Mouse (Mus musculus): ENCODE results near the gene Prkra. TPM values are rescaled to one million over a fixed set of nuclear protein-coding genes. Genes with fewer than 3 reads are reported as not detected.
A peak's percentile ranks its signal among the peaks of the same experiment; 100 is the strongest.

Prkra gene
- polyA plus RNA-seq, 1 experiment = 15.5 TPM

DNA sequence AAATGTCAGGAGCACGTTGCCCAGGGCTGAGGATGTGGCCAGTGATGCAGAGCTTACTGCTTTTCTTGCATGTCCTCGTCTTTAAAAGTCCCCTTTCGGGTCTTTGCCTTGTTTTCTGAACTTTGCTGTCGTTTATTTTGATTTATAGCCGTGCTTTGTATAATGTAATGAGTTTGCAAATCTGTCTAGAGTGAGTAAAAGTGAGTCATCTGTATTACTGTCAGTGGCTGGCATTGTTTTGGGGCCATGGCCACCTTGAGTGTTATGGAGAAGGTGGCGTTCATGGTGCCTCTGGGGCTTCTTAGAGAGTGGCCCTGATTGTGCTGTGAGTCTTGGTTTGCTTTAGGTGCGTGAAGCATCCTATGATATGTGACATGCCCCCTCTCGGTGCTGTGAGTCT is 34.5 kb upstream of the Prkra start:
- TF ChIP-seq CTCF (IDR thresholded peaks at IDR 0.05; ENCODE audit: extremely low read depth, insufficient read length, insufficient replicate concordance, low read depth, low read length) (no peak), POLR2A (IDR thresholded peaks at IDR 0.05; ENCODE audit: low read depth, low read length) (no peak)
- WGBS = 86% methylated on average over 8 of the region's 8 CpGs
- no peak overlapping the region for H3K27ac ChIP-seq (ENCODE audit: insufficient read depth, low read depth, low read length)
- no peaks in the 10 kb centered on the region for H3K27me3 ChIP-seq (ENCODE audit: control insufficient read depth, insufficient read depth, low read length)
- peaks cover 42% of the 10 kb centered on the region for H3K36me3 ChIP-seq (ENCODE audit: control insufficient read depth, insufficient read depth, low read length)
- H3K4me3 ChIP-seq (ENCODE audit: low read depth, low read length) = no peak overlapping the region
- H3K4me1 ChIP-seq (ENCODE audit: control insufficient read depth, insufficient read depth, insufficient read length, low read length) = no peaks in the 10 kb centered on the region

DNA sequence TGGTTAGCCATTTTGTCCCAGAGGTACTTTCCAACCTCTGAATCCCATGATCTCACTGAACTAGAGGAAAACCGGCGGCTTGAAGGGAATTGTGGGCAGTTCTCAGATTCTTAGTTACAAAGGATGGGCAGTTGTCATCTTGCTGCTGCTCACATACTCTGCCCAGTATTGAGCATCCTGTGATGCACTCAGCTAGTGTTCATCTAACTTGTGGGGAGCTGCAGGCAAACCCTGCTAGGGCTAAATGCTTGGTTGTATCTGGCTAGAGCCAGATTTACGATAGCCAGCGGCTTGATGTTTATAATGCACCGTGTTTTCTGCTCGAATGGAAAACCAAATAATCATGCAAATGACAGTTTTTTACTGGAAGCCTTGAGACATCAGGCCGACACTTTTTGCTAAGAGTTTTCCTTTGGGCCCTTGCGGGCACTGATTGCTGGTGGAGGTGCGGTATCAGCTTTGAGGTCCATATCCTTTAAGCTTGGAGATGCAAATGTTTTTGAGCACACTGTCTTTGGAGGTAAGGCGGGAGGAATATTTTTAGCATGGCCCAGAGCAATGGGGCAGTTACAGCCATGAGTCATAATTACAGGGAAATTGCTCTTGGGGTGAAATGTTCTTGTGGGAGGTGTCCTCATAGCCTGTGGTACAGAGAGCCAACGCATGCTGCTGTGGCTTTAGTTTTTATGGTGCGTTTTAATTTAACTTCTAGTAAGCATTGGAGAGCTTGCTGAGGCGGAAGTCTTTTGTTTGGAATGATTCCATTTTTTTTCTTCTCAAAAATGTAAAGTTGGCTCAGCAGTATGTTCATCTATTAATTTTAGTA is 28.8 kb upstream of the Prkra start:
- Histone ChIP-seq H3K27me3 (ENCODE audit: control insufficient read depth, insufficient read depth, low read length) (no peaks in the 10 kb centered on the region), H3K4me1 (ENCODE audit: control insufficient read depth, insufficient read depth, insufficient read length, low read length) (peaks cover 14% of the 10 kb centered on the region; the same call in 1 of the 2 replicates), H3K36me3 (ENCODE audit: control insufficient read depth, insufficient read depth, low read length) (peaks cover 6% of the 10 kb centered on the region), H3K27ac (ENCODE audit: insufficient read depth, low read depth, low read length) (no peak overlapping the region), H3K4me3 (ENCODE audit: low read depth, low read length) (0 out of 2 replicates have a peak overlapping the region, but pooled peaks have one; percentile 14)
- TF ChIP-seq CTCF (IDR thresholded peaks at IDR 0.05; ENCODE audit: extremely low read depth, insufficient read length, insufficient replicate concordance, low read depth, low read length) (no peak), POLR2A (IDR thresholded peaks at IDR 0.05; ENCODE audit: low read depth, low read length) (no peak)
- WGBS = 33% methylated on average over 13 of the region's 13 CpGs

DNA sequence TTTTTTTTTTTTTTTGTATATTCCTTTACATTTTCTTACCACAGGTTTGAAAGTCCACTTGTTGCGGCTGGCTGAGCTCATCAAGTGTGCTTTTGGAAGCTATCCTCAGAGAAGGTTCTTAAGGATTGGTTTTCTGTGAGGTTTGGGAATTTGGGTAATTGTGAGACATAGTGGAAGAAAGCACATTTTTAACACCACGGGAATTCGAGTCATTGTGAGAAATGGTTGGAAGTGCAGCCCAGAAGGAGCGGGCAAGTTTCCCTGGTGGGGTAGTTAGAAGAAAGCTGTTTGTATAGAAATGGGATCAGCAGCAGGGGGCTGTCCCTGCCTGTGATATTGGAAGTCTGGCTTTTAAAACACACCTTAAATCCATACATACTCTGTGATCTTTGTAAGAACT is 28.1 kb upstream of the Prkra start:
- Histone ChIP-seq H3K36me3 (ENCODE audit: control insufficient read depth, insufficient read depth, low read length) (peaks cover 5% of the 10 kb centered on the region), H3K4me1 (ENCODE audit: control insufficient read depth, insufficient read depth, insufficient read length, low read length) (peaks cover 14% of the 10 kb centered on the region; the same call in 1 of the 2 replicates), H3K27me3 (ENCODE audit: control insufficient read depth, insufficient read depth, low read length) (no peaks in the 10 kb centered on the region), H3K4me3 (ENCODE audit: low read depth, low read length) (no peak overlapping the region), H3K27ac (ENCODE audit: insufficient read depth, low read depth, low read length) (no peak overlapping the region)
- no peak for TF ChIP-seq CTCF (IDR thresholded peaks at IDR 0.05; ENCODE audit: extremely low read depth, insufficient read length, insufficient replicate concordance, low read depth, low read length)
- no peak for TF ChIP-seq POLR2A (IDR thresholded peaks at IDR 0.05; ENCODE audit: low read depth, low read length)
- 9% methylated on average over 4 of the region's 4 CpGs for WGBS

DNA sequence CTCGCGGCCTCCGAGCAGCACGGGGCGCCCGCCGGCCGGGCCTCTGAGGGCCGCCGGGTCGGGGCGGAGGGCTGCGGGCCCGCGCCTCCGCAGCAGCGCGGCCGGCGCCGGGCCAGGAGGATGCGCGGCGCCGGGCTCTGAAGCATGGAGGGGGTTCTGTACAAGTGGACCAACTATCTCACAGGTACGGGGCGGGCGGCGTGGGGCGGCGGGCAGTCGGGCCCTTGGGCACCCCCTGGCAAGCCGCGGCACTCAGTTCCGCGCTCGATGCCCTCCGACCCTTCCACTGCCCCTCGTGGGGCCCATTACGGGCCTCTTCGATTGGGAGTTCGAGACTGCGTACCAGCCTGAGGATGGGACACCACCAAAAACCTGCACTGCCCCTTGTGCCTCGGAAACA is 27.6 kb upstream of the Prkra start:
- H3K4me1 ChIP-seq (ENCODE audit: control insufficient read depth, insufficient read depth, insufficient read length, low read length) = peaks cover 14% of the 10 kb centered on the region; the same call in 1 of the 2 replicates
- no peaks in the 10 kb centered on the region for H3K27me3 ChIP-seq (ENCODE audit: control insufficient read depth, insufficient read depth, low read length)
- peaks cover 4% of the 10 kb centered on the region for H3K36me3 ChIP-seq (ENCODE audit: control insufficient read depth, insufficient read depth, low read length)
- H3K27ac ChIP-seq (ENCODE audit: insufficient read depth, low read depth, low read length) = 0 out of 2 replicates have a peak overlapping the region, but pooled peaks have one; percentile 5
- WGBS = 1% methylated on average over 43 of the region's 44 CpGs
- no peak for TF ChIP-seq CTCF (IDR thresholded peaks at IDR 0.05; ENCODE audit: extremely low read depth, insufficient read length, insufficient replicate concordance, low read depth, low read length)
- TF ChIP-seq POLR2A (IDR thresholded peaks at IDR 0.05; ENCODE audit: low read depth, low read length) = no peak
- peak overlapping the region; percentile 76 for H3K4me3 ChIP-seq (ENCODE audit: low read depth, low read length)

DNA sequence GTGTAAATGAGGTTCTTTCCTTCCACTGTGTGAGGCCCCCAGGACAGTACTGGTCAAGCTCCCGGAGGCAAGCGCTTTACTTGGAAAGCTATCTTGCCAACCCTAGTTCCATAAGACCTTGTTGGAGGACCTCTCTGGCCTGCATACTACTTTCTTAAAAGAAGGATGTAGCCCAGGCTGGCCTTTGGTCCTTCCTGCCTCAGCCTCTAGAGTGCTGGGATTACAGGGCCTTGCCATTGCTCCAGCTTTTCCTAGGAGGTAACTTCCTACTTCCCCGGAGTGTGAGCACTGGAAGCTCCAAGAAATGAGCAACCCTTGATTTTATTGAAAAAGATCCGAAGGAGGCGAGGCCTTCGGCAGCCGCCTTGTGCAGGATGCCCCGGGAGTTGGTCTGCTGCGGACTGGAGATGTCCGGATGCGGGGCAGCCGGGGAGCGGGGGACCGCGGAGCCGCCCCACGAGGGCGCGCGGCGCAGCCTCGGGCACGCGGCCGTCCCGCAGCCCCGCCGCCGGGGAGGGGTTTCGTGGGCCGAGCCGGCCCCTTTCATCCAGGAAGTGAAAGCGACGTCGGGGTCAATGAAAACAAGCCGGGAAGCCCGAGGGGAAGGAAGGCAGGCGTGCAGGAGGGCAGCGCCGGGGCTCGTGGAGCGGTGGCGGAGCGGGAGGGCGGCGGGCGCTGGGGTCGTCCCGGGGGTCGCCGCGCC is 27.1 kb upstream of the Prkra start, which contains the start of gene Plekha3:
Plekha3 (plus strand) TSS at position 557 of the 703 bp plus-strand sequence.
- Histone ChIP-seq H3K27ac (ENCODE audit: insufficient read depth, low read depth, low read length) (peak within 1 kb of the TSS; percentile 48), H3K4me1 (ENCODE audit: control insufficient read depth, insufficient read depth, insufficient read length, low read length) (peaks cover 14% of the 10 kb centered on the region; the same call in 1 of the 2 replicates)
- 4% methylated on average over 49 of the region's 52 CpGs for WGBS

DNA sequence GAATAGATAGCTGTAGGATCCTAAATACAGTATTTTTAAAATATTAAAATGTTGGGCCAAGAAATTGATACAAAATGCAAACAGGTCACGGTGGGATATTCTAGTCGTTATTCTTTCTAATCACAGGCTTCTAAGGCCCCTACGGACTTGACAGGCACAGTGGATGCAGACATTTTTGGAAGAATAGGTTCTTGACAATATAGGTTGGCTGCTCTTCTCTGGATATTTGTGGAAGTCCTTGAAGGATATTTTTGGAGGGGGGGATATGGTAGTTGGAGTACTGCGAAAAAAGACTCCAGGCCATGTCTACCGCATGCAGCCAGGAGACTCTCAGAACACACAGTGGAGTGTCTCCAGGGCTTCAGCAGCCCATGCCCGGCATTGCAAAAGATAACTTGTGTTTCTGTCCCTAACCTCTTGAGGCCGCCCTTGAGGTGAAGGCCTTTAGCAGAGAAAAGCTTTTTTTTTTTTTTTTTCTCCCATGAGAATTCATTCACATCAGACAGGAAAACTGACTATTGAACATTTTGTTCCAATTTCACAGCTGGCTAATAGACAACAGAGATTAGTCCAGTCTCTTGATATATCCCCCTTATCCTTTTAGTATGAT is 25.8 kb upstream of the Prkra start:
- Histone ChIP-seq H3K27me3 (ENCODE audit: control insufficient read depth, insufficient read depth, low read length) (no peaks in the 10 kb centered on the region), H3K4me1 (ENCODE audit: control insufficient read depth, insufficient read depth, insufficient read length, low read length) (peaks cover 14% of the 10 kb centered on the region; the same call in 1 of the 2 replicates), H3K4me3 (ENCODE audit: low read depth, low read length) (no peak overlapping the region), H3K27ac (ENCODE audit: insufficient read depth, low read depth, low read length) (peak overlapping the region; percentile 35; the same call in 1 of the 2 replicates), H3K36me3 (ENCODE audit: control insufficient read depth, insufficient read depth, low read length) (peaks cover 4% of the 10 kb centered on the region; the same call in 1 of the 2 replicates)
- peak; percentile 28; the same call in 1 of the 2 replicates for TF ChIP-seq CTCF (IDR thresholded peaks at IDR 0.05; ENCODE audit: extremely low read depth, insufficient read length, insufficient replicate concordance, low read depth, low read length)
- no peak for TF ChIP-seq POLR2A (IDR thresholded peaks at IDR 0.05; ENCODE audit: low read depth, low read length)
- WGBS = 31% methylated on average over 7 of the region's 7 CpGs

More for the DNA sequence above, 27.1 kb upstream of the Prkra start, which contains the start of gene Plekha3:
- Histone ChIP-seq H3K4me3 (ENCODE audit: low read depth, low read length) (peak within 1 kb of the TSS; percentile 76), H3K27me3 (ENCODE audit: control insufficient read depth, insufficient read depth, low read length) (no peaks in the 10 kb centered on the region), H3K36me3 (ENCODE audit: control insufficient read depth, insufficient read depth, low read length) (peaks cover under 1% of the 10 kb centered on the region; the same call in 1 of the 2 replicates)
- TF ChIP-seq POLR2A (IDR thresholded peaks at IDR 0.05; ENCODE audit: low read depth, low read length) = peak; percentile 69
- TF ChIP-seq CTCF (IDR thresholded peaks at IDR 0.05; ENCODE audit: extremely low read depth, insufficient read length, insufficient replicate concordance, low read depth, low read length) = 0 out of 2 replicates have a peak, but pooled peaks have one; percentile 13

All from small intestine, adult 2 months (tissue).